Mouse (Mus musculus) heart, postnatal 25 days (tissue): Measurements from ENCODE around the gene Satb2. TPM values are rescaled to one million over a fixed set of nuclear protein-coding genes. Genes with fewer than 3 reads are reported as not detected.

ENCODE experiments used
- DNase-seq: peaks from one replicate; pipeline ENCODE4 v3.0.0; 2022; ENCODE audit warnings: low spot score
- intact Hi-C: fragments of 180-260 bp; cut with DNase I; formaldehyde crosslinking; loops from one replicate; pipeline ENCODE4 v1.15.1; 2025
- total RNA-seq, 2 experiments: library from RNA; stranded (reverse); gene quantifications; 2 replicates each; pipeline ENCODE4 v1.2.3; 2021

The Satb2 gene
- under 1 TPM; 0.34 to 0.39 TPM for total RNA-seq

DNA sequence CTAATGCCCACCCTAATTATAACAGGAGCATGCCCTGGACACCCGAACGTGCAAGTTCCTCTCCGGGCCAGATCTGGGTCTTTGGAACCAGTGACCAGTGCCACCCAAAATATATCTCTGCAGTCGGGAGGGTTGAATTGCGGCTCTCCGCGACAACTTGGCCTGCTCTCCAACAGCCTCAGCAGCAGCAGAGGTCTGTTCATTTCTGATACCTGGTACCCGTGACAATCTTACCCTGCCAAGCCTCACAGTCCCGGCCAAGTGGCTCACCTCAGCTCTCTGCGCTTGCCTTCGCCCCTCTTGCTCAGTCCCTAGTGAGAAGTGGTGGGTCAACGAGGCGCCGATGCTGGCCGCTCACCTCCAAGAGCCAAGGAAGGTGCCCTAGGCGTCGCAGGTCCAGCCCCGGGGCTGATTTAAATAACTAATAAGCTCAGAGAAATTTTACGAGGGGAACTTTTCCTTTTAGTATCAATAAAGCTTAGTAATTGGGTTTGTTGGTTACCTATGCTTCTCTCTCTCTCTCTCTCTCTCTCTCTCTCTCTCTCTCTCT, at the start of gene Satb2:
Gene Satb2 (minus strand): TSS at position 500 of the 550 bp plus-strand sequence.
- intact Hi-C loops: loop anchor here (5.0 kb wide), 1 partner anchor 1086 kb away; no protein-coding TSS in a partner anchor
- DNase-seq: no peak

DNA sequence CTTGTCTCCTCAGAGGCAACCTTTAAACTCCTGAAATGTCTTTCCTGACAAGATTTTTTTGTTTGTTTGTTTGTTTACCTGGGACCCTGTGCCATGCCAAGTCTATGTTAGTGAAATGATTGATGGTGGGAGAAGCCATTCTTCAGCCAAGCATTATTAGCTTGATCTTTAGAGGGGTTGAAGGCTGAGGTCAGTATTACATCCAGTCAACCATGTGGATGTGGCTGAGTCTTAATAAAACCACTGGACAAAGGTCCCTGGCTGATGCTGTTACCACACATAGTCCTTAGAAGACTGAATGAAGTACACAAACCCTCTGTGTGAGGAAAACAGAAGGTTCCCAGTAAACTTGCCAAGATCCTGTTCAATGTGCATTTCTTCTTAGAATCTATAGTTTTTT, 40.5 kb upstream of the Satb2 start:
- intact Hi-C loops: no loop called here
- no peak for DNase-seq

DNA sequence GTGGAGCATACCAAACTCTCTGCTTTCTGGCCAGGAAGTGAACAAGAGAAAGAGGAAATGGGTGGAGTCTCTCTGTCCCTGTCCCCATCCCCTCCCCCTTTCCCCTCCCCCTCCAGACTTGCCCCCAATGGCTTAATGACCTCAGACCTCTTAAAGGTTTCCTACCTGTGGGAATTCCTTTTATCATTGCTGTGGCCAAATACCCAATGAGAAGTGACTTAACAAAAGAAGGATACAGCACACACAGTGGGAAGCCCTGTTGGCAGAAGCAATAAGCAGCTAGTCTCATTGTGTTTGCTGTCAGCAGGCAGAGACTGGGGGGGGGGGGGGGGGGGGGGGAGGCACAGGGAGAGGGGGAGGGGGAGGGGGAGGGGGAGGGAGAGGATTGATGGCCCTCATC, 35.4 kb upstream of the Satb2 start:
- DNase-seq: no peak
- intact Hi-C loops: no loop called here

DNA sequence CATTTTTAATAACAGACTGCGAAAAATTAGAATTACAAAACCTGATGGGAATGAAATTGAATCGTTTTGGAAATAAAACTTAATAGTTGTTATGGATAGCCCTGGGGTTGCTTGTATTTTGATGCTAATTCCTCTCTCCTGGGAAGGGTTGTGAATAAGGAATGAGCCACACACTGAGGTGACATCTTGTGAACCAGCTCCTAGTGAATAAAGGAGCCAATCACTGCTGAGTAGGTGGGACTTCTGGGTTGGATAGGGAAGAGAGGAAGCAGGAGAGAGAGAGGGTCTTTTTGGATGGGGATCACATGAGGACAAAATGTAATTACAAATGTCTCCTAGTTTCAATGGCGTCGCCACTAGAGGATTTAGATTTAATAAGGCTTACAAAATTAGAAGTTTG, 30.7 kb upstream of the Satb2 start:
- no peak for DNase-seq
- intact Hi-C loops: no loop called here

DNA sequence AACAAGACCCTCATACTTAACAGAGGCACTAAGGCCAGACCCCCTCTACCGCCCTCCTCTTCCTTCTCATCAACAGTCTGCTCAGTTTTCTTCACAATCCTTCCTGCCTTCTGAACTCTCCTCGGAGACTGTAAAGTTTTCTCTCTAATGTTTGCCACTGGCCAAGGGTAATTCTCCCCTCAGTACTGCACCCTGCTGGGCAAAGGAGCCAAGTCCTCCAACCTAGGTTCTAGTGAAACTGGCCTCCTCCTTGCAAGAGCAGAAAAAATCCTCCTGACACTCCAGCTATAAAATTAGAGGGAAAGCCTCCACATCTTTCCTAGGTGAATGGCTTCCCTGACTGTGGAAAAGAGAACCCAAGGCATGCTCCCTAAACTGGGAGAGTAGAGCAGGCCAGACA, 16.6 kb upstream of the Satb2 start:
- no peak for DNase-seq
- intact Hi-C loops: no loop called here

DNA sequence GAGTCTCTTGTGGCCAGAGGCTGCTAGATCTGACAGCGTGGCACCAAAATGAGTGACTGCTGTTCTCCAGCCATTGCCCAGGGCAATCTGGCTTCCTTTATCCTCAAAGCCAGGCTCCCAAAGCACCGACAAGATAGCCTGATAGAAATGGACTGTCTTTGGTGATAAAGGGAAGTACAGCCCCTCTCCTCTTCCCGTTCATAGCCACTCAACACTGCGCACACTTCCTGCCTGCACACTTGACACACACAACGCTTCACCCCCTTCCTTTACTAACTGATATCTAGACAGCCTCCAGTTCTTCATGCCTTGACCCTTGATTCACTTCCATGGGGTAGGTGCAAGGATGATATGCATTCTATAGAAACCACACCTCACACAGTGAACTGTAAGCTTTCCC, 13.9 kb upstream of the Satb2 start:
- DNase-seq: no peak
- intact Hi-C loops: no loop called here

DNA sequence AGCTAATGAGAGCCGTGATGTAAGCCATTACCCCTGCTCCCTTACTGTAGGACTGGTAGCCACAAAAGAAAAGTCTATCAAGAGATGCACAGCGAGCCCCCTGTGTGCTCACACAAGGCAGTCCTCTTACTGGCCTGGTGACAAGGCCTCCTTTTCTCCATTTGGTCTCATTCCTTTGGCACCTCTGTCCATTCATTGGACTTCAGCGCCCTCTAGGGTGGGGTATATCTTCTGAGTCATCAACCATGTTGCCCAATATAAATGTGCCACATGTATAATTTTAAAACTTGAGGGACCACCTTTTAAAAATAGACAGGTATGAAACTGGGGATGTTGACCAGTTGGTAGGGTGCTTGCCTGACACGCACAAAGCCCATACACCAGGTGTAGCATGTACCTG, 13.2 kb upstream of the Satb2 start:
- intact Hi-C loops: no loop called here
- DNase-seq: no peak

DNA sequence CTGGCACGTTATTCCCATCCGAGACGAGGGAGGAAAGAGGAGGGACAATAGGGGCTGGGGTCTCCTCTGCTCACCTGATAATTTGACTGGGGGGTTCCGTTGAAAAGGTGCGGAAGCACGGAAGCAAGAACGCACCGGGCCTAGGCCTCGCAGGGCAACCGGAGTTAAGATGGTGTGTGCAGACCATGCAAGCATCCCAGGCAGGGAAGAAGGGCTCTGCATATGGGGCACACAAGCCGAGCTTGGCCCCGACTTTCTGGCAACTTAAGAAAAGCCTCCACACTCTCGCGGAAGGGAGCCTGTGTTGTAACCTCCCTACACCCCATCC, 6.0 kb upstream of the Satb2 start:
- intact Hi-C loops: loop anchor here (10.0 kb wide), 1 partner anchor 220 kb away; no protein-coding TSS in a partner anchor
- no peak for DNase-seq

DNA sequence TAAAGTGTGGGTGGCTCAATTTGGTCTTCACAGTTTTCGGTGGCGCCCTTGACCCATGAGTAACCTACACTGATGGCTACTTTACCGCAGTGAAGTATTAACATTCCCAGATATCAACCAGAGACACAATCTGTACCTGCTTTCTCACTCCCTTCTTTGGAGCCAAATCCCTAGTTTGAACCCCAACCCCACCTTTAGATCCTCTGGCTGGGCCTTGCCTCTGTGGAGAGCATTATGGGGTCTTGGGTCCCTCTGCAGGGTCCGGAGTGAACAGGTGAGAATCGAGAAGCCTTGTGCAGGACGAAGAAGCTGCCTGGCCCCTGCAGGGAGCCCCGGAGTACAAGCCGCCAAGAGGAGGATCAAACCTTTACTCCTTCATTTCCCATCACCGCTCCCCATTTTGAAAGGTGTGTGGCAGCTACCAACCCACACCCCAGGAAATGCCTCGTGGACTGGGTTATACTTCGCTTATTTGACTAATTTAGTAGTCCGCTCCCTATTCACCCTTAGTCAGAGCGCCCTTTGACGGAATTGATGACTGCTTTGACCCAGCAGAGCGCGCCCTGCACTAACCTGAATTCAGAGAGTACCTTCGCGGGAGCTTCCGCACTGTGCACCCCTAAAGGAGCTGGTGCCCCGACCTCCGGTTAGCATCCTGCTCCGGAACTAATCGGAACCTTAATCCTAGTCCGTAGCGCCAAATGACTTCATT, 5.5 kb upstream of the Satb2 start:
- intact Hi-C loops: loop anchor here (10.0 kb wide), 1 partner anchor 221 kb away; no protein-coding TSS in a partner anchor

DNA sequence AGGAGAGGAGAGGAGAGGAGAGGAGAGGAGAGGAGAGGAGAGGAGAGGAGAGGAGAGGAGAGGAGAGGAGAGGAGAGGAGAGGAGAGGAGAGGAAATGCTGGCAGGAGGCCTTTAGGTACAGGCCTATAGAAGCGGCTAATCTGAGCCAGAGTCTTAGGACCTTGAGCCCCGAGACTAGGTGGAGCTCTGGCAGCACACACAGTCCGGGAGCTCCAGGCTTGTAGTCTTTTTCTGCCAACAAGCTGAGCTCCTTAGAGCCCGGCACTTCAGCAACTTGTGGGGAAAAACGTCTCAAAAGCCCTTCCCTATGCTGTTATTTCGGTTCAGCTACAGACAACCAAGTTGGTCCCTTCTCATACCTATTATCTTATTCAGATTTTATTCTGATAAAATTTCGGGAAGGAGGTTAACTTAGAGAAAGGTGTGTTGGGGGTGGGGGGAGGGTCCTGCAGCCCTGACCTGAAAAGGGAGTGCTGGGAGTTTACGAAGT, 4.7 kb upstream of the Satb2 start:
- DNase-seq: no peak
- intact Hi-C loops: loop anchor here (10.0 kb wide), 1 partner anchor 222 kb away; no protein-coding TSS in a partner anchor

More for the DNA sequence above, 5.5 kb upstream of the Satb2 start:
- no peak for DNase-seq

DNA sequence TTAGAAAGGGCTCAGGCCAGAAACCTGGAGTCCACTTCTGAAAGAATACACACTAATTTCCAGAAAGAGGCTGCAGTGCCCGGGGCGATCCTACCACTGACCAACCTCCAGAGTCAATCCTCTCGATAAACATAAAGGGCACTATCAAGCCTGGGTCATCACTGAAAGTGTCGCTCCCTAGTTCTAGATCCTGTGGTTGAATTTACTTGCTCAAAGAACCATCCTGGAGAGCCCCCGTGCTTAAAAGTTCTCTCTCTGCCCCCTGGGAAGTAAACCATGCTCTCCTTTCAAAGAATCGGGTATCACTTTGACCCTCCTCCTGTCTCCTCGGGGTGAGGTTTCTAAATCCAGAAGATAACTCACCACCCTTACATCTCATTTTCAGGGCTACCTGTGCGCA, 4.2 kb upstream of the Satb2 start:
- no peak for DNase-seq
- intact Hi-C loops: loop anchor here (10.0 kb wide), 1 partner anchor 222 kb away; no protein-coding TSS in a partner anchor

DNA sequence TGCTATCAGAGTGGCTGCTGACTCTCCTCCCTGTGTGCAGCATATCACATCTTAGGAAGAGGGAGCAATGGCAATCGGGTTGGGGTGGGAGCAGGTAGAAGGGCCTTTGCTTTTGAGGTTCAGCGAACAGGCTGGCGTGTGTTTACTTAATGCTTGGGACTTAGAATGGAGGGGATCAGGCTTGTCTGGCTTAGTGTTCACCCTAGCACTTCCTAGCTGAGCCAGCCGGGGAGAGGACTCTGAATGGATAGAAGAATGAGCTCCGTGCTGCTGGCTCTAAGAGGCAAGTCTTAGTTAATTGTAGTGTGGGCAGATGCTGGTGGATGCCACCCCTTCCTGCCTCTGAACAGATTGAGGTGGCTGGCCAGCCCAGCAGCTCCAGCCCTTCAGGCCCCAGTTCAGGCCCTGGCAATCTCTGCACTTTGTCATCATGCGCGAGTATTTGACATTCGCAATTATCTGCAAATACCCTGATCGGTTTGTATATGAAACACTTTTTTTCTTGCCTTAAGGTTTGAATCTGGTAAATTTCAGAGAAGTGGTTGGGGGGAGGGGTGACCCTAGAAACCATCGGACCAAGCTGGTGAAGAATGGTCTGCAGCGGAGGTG, 3.6 kb upstream of the Satb2 start:
- intact Hi-C loops: loop anchor here (10.0 kb wide), 1 partner anchor 223 kb away; no protein-coding TSS in a partner anchor
- DNase-seq: no peak

DNA sequence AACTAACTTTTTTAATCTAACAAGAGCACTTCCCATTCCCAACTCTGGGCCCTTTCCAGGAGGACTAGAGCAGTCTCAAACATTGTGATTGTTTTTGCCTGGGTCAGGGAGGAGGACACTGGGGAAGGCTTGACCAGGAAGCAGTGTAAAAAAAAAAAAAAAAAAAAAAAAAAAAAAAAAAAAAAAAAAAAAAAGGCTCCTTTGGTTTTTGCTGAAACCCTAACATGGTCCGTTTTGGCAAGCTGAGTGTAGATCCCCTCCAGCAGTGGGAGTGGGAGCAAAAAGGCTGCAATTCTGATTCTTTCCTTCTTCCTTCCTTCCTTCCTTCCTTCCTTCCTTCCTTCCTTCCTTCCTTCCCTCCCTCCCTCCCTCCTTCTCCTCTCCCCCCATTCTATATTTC, 3.1 kb upstream of the Satb2 start:
- intact Hi-C loops: loop anchor here (10.0 kb wide), 1 partner anchor 223 kb away; no protein-coding TSS in a partner anchor

DNA sequence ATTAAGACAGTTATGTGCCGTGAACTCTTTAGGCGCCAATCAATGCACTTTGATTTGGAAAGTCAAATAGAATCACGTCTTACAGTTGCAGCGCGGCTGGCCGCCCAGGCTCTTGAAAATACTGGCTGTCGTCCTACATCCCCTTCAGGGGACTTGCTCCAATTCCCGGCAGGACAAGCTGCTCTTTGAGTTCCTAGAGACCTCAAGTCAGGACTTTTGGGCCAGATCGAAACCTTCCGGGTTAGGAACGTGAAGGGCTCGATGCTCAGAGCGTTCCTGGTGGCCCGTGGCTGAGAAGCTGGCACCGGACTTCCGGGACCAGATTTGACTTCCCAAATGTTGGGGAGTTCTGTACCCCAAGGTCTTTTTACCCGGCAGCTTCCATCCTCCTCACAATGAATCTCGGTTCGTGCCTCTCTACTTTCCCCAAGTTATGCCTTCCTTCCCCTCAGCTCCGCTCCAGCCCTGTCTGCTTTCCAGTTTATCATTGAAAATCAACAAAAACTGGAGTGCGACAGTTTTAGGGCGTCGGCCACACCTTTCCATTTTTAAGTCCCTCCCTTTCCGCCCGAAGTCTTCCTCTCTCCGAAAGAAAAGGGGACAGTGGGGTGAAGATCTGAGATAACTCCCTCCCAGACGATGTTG, 2.3 kb upstream of the Satb2 start:
- no peak for DNase-seq
- intact Hi-C loops: loop anchor here (10.0 kb wide), 1 partner anchor 224 kb away; no protein-coding TSS in a partner anchor

More for the DNA sequence above, 3.1 kb upstream of the Satb2 start:
- no peak for DNase-seq

DNA sequence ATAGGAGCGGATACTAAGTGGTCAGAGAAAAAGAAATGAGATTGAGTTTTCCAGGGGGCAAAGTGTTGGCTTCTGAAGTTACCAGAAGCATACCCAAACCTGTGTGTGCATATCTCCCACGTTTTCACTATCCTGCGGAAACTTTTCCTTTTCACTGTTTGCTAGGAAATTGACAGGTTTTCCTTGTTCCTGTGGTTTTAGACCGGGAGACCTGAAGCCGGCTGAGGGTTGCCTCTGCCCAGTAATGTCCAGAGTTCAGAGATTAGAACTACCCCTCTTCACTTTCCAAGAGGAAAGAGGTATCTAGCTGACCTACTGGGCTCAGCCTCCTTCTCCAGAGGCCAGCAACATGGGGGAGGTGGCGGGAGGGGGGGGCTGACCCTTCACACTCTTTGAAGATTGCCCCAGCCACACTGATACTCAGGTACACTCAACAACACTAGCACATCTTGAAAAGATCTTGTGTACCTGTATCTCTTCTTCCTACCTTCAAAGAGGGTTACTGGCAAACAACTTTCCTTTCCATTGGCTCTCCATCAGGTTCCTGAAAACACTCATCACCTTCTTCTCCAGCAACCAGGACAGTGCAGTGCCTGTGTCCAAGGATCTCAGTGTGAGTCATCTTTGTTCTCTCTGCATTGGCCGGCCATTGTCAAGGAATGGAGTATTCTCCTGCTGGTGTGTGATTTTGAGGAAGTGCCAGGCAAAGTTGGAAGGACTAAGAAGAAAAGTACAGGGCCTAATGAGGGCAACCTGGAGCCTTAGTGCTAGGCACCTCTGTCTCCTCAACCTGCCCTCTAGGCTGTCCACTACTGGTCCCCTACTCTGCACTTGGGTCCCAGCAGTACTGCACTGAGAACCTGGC, 1.3 kb upstream of the Satb2 start:
- intact Hi-C loops: loop anchor here (5.0 to 10.0 kb wide), 2 partner anchors 225 to 1087 kb away; no protein-coding TSS in a partner anchor
- no peak for DNase-seq

DNA sequence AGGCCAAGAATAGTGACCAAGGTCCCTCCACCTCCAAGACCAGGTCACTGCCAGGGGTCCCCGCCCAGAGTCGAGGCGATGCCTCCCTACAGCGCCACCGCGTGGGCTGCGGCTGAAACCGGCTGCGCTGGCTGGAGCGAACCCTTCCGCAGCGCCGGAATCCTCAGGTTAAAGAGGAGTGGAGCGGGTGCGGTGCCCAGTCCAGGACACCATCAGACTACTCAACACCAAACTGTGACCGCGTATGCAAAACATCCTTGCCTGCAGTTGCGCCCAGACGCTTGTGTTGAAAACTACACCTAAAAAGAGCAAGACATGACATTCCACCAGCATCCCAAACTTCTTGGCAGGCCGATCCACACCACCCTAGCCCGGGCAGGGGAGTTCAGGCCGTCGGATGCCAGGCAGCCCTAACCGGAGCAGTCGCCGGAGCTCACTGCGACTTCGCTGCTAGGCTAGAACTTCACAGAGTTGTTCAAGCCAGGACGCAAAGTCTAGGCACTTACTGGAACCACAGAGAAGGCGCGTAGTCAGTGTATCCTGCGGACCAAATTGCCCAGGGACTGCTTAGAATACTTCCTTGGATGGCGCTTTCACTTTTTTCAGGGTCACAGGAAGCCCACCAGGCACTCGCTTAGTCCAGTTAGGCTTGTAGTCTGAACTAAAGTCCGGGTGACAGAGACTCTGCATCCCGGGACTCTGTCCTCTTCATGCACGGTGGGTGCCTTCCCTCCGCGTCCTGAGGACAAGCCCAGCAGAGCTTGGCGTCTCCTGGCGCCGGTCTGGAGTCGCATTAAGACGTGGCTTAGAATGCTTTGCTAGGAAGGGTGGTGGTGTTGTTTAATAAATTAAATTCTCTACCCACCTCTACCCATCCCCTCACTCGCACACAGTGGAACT, 999 bp downstream of the Satb2 start:
- DNase-seq: no peak

DNA sequence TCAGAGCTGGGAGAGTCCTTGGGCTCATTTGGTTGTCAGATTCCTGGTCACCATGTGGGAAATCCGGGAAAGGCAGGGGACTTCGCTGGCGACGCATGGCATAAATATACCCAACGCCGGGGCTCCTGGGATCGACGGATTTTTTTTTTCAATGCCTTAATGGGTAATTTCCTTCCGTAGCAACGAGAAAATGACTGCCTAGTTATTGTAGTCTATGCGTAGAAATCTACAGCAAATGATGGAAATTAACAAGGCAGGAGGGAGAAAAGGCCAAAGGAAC, 1.7 kb downstream of the Satb2 start:
- DNase-seq: no peak
- intact Hi-C loops: loop anchor here (5.0 kb wide), 1 partner anchor 1084 kb away; no protein-coding TSS in a partner anchor

More for the DNA sequence above, 999 bp downstream of the Satb2 start:
- intact Hi-C loops: loop anchor here (5.0 kb wide), 1 partner anchor 1085 kb away; no protein-coding TSS in a partner anchor

DNA sequence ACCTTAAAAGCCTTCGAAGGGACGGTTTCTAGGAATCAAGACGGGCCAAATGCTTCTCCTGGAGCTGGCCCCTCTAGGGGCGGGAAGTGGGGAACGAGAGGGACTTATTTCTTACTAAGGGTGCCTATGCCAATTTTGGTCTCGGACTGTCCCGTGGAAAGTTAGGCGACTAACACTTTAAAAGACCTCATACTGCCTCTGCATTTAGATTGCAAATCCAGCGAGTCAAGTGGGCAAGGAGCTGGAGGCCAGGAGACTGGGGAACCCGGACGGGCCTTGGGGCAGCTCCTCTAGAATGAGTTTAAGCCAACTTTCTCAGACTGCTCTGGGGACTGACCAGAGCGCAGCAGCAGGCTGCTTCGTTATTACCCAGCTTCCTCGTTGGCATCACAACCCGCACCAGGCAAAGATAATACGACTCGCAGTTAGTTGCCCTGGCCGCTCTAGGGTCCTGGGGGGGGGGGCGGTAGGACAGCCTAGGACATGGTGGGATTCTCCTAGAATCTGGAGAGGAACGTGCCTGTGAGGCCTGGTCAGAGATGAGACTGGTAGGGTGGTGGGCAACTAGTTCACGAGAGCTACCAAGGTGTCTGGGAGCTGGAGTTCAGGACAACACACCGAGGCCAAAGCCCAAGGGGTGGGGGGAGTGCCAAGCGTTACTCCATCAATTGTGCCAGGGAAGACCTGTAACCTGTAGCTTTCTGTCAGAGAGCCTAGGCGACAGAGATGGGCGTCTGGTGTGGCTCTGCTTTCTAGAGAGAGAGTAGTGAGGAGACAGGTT, 2.2 kb downstream of the Satb2 start:
- DNase-seq: no peak
- intact Hi-C loops: loop anchor here (5.0 kb wide), 1 partner anchor 1084 kb away; no protein-coding TSS in a partner anchor
